Mouse (Mus musculus) left cerebral cortex, adult 2 months (tissue): Measurements from ENCODE around the gene Rhbdl3. TPM values are rescaled to one million over a fixed set of nuclear protein-coding genes. Genes with fewer than 3 reads are reported as not detected.

Experiments used
- DNase-seq, 2 experiments: peaks; one replicate each; pipeline ENCODE4 v3.0.0; 2021 to 2022; ENCODE audit warnings: low spot score in 2 of 2, mixed read lengths in 1 of 2; ENCODE audit errors: extremely low spot score in 1 of 2
- H3K27ac ChIP-seq: fragments of 200-600 bp; 2 replicates; pipeline ENCODE4 v1.8.1; 2022
- H3K4me3 ChIP-seq: fragments of 200-600 bp; 2 replicates; pipeline ENCODE4 v1.8.1; 2022
- CTCF ChIP-seq: fragments of 200-600 bp; IDR thresholded peaks from 2 replicates; pipeline ENCODE4 v1.8.1; 2022; ENCODE audit warnings: antibody characterized with exemption, mild to moderate bottlenecking, moderate library complexity
- intact Hi-C: fragments of 180-260 bp; cut with DNase I; formaldehyde crosslinking; loops from one replicate; pipeline ENCODE4 v1.15.1; 2025
- total RNA-seq, 2 experiments: library from RNA; stranded (reverse); gene quantifications; 2 replicates each; pipeline ENCODE4 v1.2.3; 2021

Gene Rhbdl3
- total RNA-seq, 2 experiments from 2014 or later, result 22.9 to 27.7 TPM

DNA sequence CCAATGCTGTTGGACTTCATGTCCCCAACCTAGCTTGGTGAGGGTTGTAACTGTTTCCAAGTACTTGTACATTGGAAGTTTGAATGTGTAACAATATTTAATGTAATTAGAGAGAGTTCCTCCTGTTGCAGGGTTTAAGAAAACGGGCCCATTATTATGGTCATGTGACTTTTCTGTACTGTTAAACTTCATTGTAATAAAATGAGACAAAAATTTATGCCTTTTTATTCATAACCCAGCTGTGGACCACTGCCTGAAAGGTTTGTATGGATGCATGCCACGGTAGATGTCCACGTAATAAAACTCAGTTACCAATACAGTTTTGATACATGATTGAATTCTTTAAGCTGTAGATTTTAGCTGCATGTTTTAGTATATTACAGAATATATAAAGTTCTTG lies 95.2 kb downstream of the Rhbdl3 start:
- H3K27ac ChIP-seq, result no peak overlapping the region
- no peak overlapping the region for H3K4me3 ChIP-seq
- no peak for TF ChIP-seq CTCF
- DNase-seq, result no peak
- intact Hi-C loops, result loop anchor here (10.0 kb wide), 1 partner anchor 371 kb away; no protein-coding TSS in a partner anchor

DNA sequence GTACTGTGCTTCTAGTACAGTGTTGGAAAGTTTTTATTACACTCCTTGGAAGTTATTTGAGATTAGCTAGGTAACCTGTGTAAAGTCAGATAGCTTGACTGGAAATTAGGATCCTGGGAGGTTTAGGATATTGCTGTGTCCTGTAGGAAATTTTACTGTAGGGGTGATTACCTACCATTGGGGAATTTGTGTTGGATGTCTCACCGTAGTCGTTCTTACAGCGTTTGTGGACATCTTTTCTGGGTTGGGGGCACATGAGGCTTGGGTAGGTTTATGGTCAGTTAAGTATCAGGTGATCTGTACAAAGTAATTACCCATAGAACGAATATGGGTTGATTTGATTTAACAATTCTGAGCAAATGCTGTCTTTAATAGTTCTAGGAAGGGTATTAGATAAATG lies 95.9 kb downstream of the Rhbdl3 start:
- intact Hi-C loops, result loop anchor here (10.0 kb wide), 1 partner anchor 372 kb away; no protein-coding TSS in a partner anchor
- no peak for TF ChIP-seq CTCF
- Histone ChIP-seq H3K27ac (no peak overlapping the region), H3K4me3 (no peak overlapping the region)
- DNase-seq, result no peak

Other genes starting within 250 kb of the Rhbdl3 start
- 10 to 100 TPM; 12.3 to 15.4 TPM for gene Crlf3, start 219.9 kb upstream of the Rhbdl3 start, total RNA-seq
- 1 to 10 TPM; 3.1 to 3.6 TPM for gene Atad5, start 211.5 kb upstream of the Rhbdl3 start, total RNA-seq
- gene Tefm, start 158.7 kb upstream of the Rhbdl3 start, total RNA-seq, result 10 to 100 TPM in 1 of 2 experiments, 1 to 10 TPM in 1; 8.0 to 10.6 TPM
- gene Adap2, start 146.8 kb upstream of the Rhbdl3 start, total RNA-seq, result 1 to 10 TPM; 6.2 to 9.0 TPM
- 1 to 10 TPM; 3.5 to 3.7 TPM for gene Rnf135, start 117.1 kb upstream of the Rhbdl3 start, total RNA-seq
- 10 to 100 TPM; 70.0 to 70.1 TPM for gene Rhot1, start 91.9 kb upstream of the Rhbdl3 start, total RNA-seq
- gene 5730455P16Rik, start 77.1 kb downstream of the Rhbdl3 start, total RNA-seq, result 10 to 100 TPM; 47.8 to 51.7 TPM
- 100 to 1,000 TPM; 132 to 135 TPM for gene Zfp207, start 82.4 kb downstream of the Rhbdl3 start, total RNA-seq
- gene Psmd11, start 127.7 kb downstream of the Rhbdl3 start, total RNA-seq, result 100 to 1,000 TPM; 102 to 103 TPM
- gene Cdk5r1, start 176.1 kb downstream of the Rhbdl3 start, total RNA-seq, result 100 to 1,000 TPM; 329 to 334 TPM